Mouse (Mus musculus) small intestine, adult 2 months (tissue): ENCODE results near the gene Tpst2.

Experiments
- CTCF ChIP-seq: fragments of 200-500 bp; IDR thresholded peaks from 2 replicates; pipeline ENCODE4 v1.5.1; 2012; ENCODE audit warnings: low read depth, mild to moderate bottlenecking, control low read depth, inconsistent platforms, low read length, moderate library complexity, mixed read lengths; ENCODE audit not compliant: insufficient replicate concordance, insufficient read length; ENCODE audit errors: extremely low read depth
- POLR2A ChIP-seq: fragments of 200-500 bp; IDR thresholded peaks from 2 replicates; pipeline ENCODE4 v1.6.1; 2012; ENCODE audit warnings: low read depth, mild to moderate bottlenecking, control low read depth, inconsistent platforms, low read length, moderate library complexity

GRCm38 (mm10) chr5:112289236-112289635, 12.7 kb downstream of the Tpst2 start:
- TF ChIP-seq CTCF (no peak), POLR2A (no peak)
